Mouse (Mus musculus) midbrain, embryonic 14.5 days (tissue): ENCODE results near the gene Fbxo3. TPM values are rescaled to one million over a fixed set of nuclear protein-coding genes. Genes with fewer than 3 reads are reported as not detected.
"Not testable (repeated sequence)": the region's sequence is repeated elsewhere in the genome, so short reads cannot be mapped to it uniquely, and the experiment has no call there.

ENCODE experiments used
- ATAC-seq: fragments of 200-750 bp; cut with Nextera tagmentation; 2 replicates; pipeline ENCODE4 v1.8.0; 2017; ENCODE audit warnings: moderate number of reproducible peaks, moderate library complexity; ENCODE audit not compliant: low FRiP score, low TSS enrichment
- DNase-seq: peaks from one replicate; pipeline ENCODE4 v3.0.0-alpha.2; 2015
- H3K27ac ChIP-seq: fragments of 300-500 bp; sonication (generic); replicated peaks from 2 replicates; pipeline ENCODE4 v1.5.1; 2014; ENCODE audit warnings: mild to moderate bottlenecking, low read depth, low read length, moderate library complexity
- H3K27me3 ChIP-seq: fragments of 300-500 bp; sonication (generic); 2 replicates; pipeline ENCODE4 v1.6.1; 2014; ENCODE audit warnings: low read length, control low read depth, mixed read lengths; ENCODE audit not compliant: control insufficient read depth, insufficient read depth
- H3K36me3 ChIP-seq: fragments of 300-500 bp; sonication (generic); 2 replicates; pipeline ENCODE4 v1.6.1; 2014; ENCODE audit warnings: low read length, control low read depth; ENCODE audit not compliant: control insufficient read depth, insufficient read depth
- H3K4me1 ChIP-seq: fragments of 300-500 bp; sonication (generic); 2 replicates; pipeline ENCODE4 v1.6.1; 2014; ENCODE audit warnings: mild to moderate bottlenecking, antibody characterized with exemption, low read length, control low read depth; ENCODE audit not compliant: control insufficient read depth, insufficient read depth
- H3K4me2 ChIP-seq: fragments of 300-500 bp; sonication (generic); 2 replicates; pipeline ENCODE4 v1.6.1; 2014; ENCODE audit warnings: mild to moderate bottlenecking, low read length, moderate library complexity
- H3K4me3 ChIP-seq: fragments of 300-500 bp; sonication (generic); replicated peaks from 2 replicates; pipeline ENCODE4 v1.5.1; 2014; ENCODE audit warnings: low read depth, low read length
- H3K9ac ChIP-seq: fragments of 300-500 bp; sonication (generic); replicated peaks from 2 replicates; pipeline ENCODE4 v1.6.1; 2014; ENCODE audit warnings: mild to moderate bottlenecking, low read length, moderate library complexity
- H3K9me3 ChIP-seq: fragments of 300-500 bp; sonication (generic); 2 replicates; pipeline ENCODE4 v1.6.1; 2016; ENCODE audit warnings: low read length, control low read depth, mixed read lengths; ENCODE audit not compliant: control insufficient read depth
- WGBS: fragments of 180-500 bp; shearing (Covaris S2); extraction: QIAGEN DNeasy Blood & Tissue Kit; methylation state at CpG from one replicate; pipeline ENCODE4 v1.1.7; 2014; 5-methylcytosine and 5-hydroxymethylcytosine counted together
- polyA plus RNA-seq: library from polyadenylated mRNA; unstranded; fragments of >200 nt; fragmentation: Nextera tagmentation; extraction: Ambion mirVana; gene quantifications from 2 replicates; pipeline ENCODE4 v1.2.1, GENCODE M21; 2014

Fbxo3 gene
- polyA plus RNA-seq, 1 experiment from 2014 or later, result 75.6 TPM

GRCm38 (mm10) chr2:104110031-104110430, 82.5 kb downstream of the Fbxo3 start:
- H3K4me1 ChIP-seq, result no peaks in the 10 kb centered on the region
- no peaks in the 10 kb centered on the region for H3K9me3 ChIP-seq
- no peaks in the 10 kb centered on the region for H3K36me3 ChIP-seq
- no peak for ATAC-seq
- no peak overlapping the region for H3K27ac ChIP-seq
- H3K4me2 ChIP-seq, result no peak overlapping the region
- no peak overlapping the region for H3K4me3 ChIP-seq
- WGBS, result 92% methylated on average over 4 of the region's 4 CpGs
- no peak overlapping the region for H3K9ac ChIP-seq
- no peak for DNase-seq
- no peaks in the 10 kb centered on the region for H3K27me3 ChIP-seq

- WGBS, result no CpG with 5 or more reads among the region's 1 CpGs
- not testable (repeated sequence) for H3K4me3 ChIP-seq, DNase-seq, H3K36me3 ChIP-seq, H3K27me3 ChIP-seq, H3K9me3 ChIP-seq, H3K4me2 ChIP-seq, ATAC-seq, H3K9ac ChIP-seq, H3K4me1 ChIP-seq, H3K27ac ChIP-seq
These were observed 83.8 kb downstream of the Fbxo3 start for GRCm38 (mm10) chr2:104111170-104111797.

Other genes starting within 250 kb of the Fbxo3 start
- 309 and 484 TPM in 2 replicates for gene Caprin1, start 230.1 kb upstream of the Fbxo3 start, polyA plus RNA-seq
- gene Lmo2, start 69.7 kb upstream of the Fbxo3 start, polyA plus RNA-seq, result 25.8 and 31.6 TPM in 2 replicates
- 2.6 and 2.7 TPM in 2 replicates for gene 4931422A03Rik, start 640 bp downstream of the Fbxo3 start, polyA plus RNA-seq
- not detected in 2 replicates for gene Gm10912, start 38.1 kb downstream of the Fbxo3 start, polyA plus RNA-seq
- not detected in 2 replicates for gene Gm10799, start 40.8 kb downstream of the Fbxo3 start, polyA plus RNA-seq
- gene Cd59b, start 42.1 kb downstream of the Fbxo3 start, polyA plus RNA-seq, result 0.75 and 1.4 TPM in 2 replicates
- 9.8 and 11.2 TPM in 2 replicates for gene Cd59a, start 68.1 kb downstream of the Fbxo3 start, polyA plus RNA-seq
- gene A930018P22Rik, start 95.0 kb downstream of the Fbxo3 start, polyA plus RNA-seq, result not detected in 2 replicates